8 mouse cellular contexts compared by ENCODE assay signal in the genomic region with DNA sequence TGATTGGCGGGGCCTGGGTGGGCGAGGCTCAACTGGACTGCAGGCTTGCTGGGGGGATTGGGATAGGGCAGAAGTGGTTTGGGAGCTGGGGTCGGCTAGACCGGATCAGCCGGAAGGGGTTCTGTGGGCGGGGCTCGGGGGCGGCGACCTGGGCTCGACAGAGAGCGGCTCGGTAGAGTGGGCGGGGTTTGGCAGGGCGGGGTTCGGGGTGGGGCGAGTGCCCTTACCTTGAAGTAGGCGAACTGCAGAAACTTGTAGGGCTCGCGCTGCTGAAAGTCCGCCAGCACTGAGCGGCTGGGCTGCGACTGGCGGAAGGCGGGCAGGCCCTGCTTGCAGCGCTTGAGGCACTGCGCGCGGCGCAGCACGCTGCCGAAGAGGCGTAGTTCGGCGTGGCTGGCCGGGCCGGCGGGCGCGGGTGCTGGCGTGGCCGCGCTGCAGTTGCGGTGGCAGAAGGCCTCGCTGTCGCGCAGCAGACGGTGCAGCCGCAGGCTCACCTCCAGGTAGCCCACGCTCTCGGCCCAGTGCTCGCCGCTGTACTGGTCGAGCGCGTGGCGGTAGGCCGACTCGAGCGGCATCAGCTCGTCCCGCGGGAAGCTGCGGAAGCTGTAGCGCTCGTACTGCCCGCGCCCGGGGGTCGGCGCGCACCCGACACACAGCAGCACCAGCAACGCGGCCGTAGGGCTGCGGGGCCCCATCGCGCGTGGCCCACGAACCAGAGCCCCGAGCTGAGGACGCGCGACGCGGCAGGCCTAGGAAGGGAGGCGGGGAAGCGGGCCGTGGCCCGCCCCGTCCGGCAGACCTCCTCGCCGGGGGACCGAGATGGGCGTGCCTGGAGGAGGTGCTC. TPM values are rescaled to one million over a fixed set of nuclear protein-coding genes. Genes with fewer than 3 reads are reported as not detected.
DNase-seq lines count a peak whose midpoint lies in the region; ATAC-seq lines count a peak whose summit lies in the region.

A gene (minus strand): TSS at position 771 of the 844 bp plus-strand sequence.

- 0 out of 2 replicates have a peak, but pooled peaks cover under 1% of the 10 kb centered on the region for H3K36me3 ChIP-seq in liver, embryonic 13.5 days

- H3K4me1 ChIP-seq in liver, embryonic 13.5 days (replicated peaks): peaks cover 41% of the 10 kb centered on the region

- peak within 1 kb of the TSS; percentile 75 for H3K27ac ChIP-seq in liver, embryonic 13.5 days

- H3K4me3 ChIP-seq in liver, embryonic 13.5 days (replicated peaks): peak within 1 kb of the TSS; percentile 75

- H3K9ac ChIP-seq in liver, embryonic 13.5 days: peak within 1 kb of the TSS; percentile 82

- peak; percentile 82 for DNase-seq in CD4-positive helper T cell, adult 2 months (ENCODE audit: low read depth, low spot score)
- peak; percentile 86 for DNase-seq in adrenal gland, adult 2 months
- peak; percentile 81 for DNase-seq in embryo, embryonic 9.5 days (ENCODE audit: extremely low spot score)
- peak; percentile 73 to 79 for DNase-seq in heart, adult 18-20 months
- peak; percentile 67 for DNase-seq in kidney, adult 11 months
- peak; percentile 62 for DNase-seq in liver, embryonic 13.5 days
- peak; percentile 70 for DNase-seq in naive thymus-derived CD4-positive, alpha-beta T cell, adult 2 months (ENCODE audit: low read depth)
- DNase-seq in testis, postnatal 10 days (ENCODE audit: low spot score): peak; percentile 81

- H3K27me3 ChIP-seq in liver, embryonic 13.5 days: no peaks in the 10 kb centered on the region

- peak within 1 kb of the TSS; percentile 98 for H3K4me2 ChIP-seq in liver, embryonic 13.5 days

- WGBS in liver, embryonic 13.5 days (ENCODE audit: insufficient replicate concordance): 1% methylated on average over 91 of the region's 96 CpGs

- peak; percentile 78 for ATAC-seq in liver, embryonic 13.5 days (ENCODE audit: low read depth)

- no peaks in the 10 kb centered on the region for H3K9me3 ChIP-seq in liver, embryonic 13.5 days (replicated peaks)

RNA-seq across cellular contexts. Expression of the gene that starts here (rescaled TPM):
- total RNA-seq in adrenal gland, adult 2 months (2021): 100 to 1,000 TPM; 102 to 103 TPM
- 405 and 495 TPM in 2 replicates for polyA plus RNA-seq in adrenal gland, adult 2 months (2012; rRNA removed)
- 10 to 100 TPM; 32.0 to 37.2 TPM for total RNA-seq in heart, adult 18-20 months (2021)
- polyA plus RNA-seq in liver, embryonic 13.5 days (2015; fragmentation: Nextera tagmentation; extraction: Ambion mirVana): 22.5 TPM in 2 replicates

Comparison
In these comparisons a context has a peak if more than half of its experiments do, and no peak if none do; other contexts are left out.
1. Peak in every context shown above with its lines: DNase-seq, ATAC-seq, H3K4me3 ChIP-seq and H3K27ac ChIP-seq.
2. RNA of the gene that starts here (polyA plus RNA-seq): 405 to 495 TPM in adrenal gland, adult 2 months; 22.5 TPM in liver, embryonic 13.5 days; every median in the first group is over 10 times any median in the second.